Mouse (Mus musculus): ENCODE measurements around the gene Coq9.

DNA sequence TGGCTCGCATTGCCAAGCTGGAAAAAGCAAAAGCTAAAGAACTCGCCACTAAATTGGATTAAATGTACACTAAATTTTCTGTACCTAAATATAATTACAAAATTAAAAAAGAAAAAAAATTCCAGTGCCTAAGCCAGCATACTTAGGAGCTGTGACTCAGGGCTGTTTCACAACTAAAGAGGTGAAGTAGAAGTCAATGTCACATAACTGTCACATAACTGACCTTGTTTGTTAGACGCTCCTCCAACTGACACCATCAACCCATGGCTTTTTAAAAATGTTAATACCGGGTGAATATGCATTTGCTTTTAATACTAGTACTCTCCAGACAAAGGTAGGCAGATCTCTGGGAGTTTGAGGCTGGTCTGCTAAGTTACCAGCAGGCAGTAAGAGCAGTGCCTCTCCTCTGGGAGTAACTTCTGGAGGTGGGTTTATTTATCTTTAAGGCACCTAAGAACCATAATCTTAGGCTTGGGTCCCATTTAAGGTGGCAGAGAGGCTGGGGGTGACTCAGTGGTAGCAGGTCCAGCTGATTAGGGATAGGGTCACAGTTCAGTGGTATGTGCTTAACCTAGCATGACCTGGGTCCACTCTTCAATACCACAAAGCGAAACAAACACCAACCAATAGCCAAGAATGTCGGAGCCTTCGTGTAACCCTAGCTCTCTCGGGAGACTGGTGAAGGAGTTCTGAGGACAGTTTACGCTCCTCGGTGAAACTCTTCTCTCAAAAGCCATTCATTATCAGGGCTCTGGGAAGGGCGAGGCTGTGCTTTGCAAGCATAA lies 1.5 kb upstream of the Coq9 start:
- TF ChIP-seq CTCF (IDR thresholded peaks at IDR 0.05; ENCODE audit: low read depth) (no peak), EP300 (IDR thresholded peaks at IDR 0.05; ENCODE audit: low read depth) (no peak)
